Mouse (Mus musculus) lung, postnatal 14 days (tissue): ENCODE data around the gene Tmem164.

ENCODE experiments used
- DNase-seq: peaks from one replicate; pipeline ENCODE4 v3.0.0; 2021

The Tmem164 gene

GRCm38 (mm10) chrX:142760415-142760814, 79.2 kb downstream of the Tmem164 start:
- no peak for DNase-seq

DNA sequence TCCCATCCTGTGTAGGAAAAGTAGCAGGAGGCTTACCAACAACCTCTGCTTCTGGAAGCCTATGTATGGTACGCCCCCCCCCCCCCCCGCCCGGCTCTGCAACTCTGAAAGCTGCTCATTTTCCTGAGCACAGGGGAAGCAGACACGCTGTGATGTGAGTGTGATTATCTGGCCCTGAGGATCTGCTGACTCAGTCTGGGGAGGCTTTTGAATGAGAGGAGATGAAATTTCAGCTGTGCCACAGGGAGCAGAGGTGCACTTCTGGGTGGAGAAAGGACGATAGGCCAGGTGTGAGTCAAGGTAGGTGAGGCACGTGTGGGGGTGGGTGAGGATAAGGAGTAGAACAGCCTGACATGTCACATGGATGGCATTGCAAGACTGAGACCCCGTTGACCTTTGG, 82.1 kb downstream of the Tmem164 start:
- DNase-seq, result no peak

DNA sequence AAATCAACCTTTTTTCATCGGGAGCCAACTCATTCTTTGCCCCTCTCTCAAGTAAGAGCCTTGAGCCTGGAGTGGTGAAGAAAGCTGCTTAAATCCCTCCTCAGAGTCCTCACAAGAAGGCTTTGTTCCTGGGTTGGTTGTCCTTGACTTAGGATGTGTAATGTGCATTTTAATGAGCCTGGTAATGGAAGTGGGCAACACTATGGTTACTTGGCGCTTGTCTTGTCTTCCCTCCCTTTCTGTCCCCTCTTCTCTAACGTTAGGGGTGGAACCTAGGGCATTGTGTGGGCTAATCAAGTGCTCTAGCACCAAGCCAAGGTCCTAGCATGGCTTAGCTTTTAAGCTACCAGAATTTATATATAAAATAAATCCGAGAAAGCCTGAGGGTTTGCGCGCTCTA, 88.5 kb downstream of the Tmem164 start:
- DNase-seq, result no peak

- DNase-seq, result peak; percentile 5
Measured at GRCm38 (mm10) chrX:142773658-142774057, 92.5 kb downstream of the Tmem164 start.

DNA sequence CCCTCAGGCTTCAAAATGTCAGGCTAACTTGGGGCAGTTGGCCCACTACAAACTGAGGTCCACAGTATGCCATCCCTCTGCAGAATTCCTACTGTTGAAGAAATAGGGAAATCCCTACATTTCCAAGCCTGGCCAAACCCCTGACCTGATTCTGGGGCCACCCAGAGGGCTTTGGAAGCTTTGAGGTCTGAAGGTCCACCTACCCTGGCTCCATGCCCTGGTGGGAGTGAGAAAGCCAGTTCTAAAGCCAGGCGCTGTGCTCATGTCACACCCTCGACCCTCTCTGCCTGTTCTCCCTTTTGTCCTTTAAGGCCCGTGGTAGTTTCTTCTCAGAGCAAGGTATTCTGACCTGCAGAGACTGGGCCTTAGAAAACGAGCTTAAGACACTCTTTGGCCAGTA, 94.9 kb downstream of the Tmem164 start:
- no peak for DNase-seq

DNA sequence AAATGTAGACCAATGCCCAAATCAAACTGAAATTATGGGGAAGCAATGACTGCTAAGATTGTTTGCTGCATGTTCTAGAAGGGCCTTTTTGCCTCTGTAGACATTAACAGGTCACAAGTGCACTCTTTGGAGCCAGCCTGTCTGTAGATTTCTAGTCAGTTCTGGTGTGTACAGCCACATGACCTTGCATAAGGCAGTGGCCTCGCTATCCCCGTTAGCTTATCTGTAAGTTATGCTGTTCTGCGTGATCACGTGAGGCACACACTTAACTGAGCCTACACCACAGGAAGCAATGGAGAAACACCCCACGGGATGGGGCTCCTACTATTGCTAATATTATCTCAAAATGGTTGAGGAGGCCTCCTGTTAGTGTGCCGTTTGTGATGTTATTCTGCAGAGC, 97.4 kb downstream of the Tmem164 start:
- DNase-seq, result peak; percentile 12

- no peak for DNase-seq
Measured at GRCm38 (mm10) chrX:142786160-142787052, 105.2 kb downstream of the Tmem164 start.

GRCm38 (mm10) chrX:142792185-142792584, 111.0 kb downstream of the Tmem164 start:
- DNase-seq, result no peak

DNA sequence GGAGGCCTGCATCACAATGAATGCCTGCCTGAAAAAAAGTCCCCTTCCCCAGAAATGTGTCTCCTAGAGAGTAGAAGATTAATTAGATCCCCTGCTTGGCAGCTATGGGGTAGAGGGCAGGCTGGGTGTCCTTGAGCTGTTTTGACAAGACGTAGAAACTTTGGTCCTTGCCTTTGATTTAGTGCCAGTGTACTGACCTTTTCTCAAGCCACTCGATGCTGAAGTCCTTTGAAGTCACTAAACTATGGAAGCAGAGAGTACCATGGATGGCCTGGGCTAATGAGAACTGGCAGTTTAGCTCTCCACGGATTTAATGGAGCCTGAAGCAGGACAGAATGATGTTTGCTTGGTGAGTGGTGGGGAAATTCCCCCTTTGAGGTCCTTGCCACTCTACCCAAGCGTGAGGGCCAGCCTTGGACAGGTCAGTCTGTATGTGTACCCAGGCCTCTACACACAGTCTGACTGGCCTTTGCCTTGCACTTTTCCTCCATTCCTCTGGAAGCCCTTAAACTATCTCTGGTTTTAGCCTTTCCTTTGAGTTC, 112.9 kb downstream of the Tmem164 start:
- no peak for DNase-seq

DNA sequence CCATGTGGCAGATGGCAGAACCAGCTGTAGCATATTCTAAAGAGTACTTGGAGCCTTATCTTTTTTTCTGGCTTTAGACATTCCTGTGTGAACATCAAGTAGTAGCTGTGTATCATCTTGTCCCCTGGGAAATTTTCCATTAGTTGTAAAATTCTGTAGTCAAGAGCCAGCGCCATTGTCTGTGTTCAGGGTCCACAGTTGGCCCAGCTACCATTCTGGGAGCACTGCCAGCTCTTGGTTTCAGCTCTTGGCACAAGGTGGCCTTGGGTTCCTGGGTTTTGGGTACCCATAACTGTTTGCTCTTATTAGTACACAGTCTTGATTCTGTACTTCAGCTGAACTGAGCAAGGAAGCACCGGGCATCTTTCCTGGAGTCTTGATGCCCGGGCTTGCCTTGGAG, 123.4 kb downstream of the Tmem164 start:
- DNase-seq, result no peak

DNA sequence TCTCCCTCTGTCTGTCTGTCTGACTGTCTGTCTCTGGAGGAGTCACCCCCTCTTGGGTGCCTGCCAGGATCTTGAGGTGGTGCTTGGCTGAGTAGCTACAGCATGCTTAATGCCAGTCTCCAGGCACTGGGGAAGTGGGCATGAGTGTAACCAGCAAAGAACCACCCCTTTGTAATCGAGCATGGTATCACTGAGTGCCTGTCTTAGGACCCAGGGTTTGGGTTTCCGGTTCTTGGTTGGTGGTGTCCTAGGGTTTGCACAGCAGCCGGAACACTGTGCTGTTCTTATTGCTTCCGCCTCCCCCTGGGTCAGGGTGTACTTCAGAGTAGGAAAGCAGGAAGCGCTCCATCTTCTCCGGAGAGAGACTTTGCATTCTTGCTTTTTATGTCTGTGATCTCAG, 124.9 kb downstream of the Tmem164 start:
- DNase-seq, result no peak

DNA sequence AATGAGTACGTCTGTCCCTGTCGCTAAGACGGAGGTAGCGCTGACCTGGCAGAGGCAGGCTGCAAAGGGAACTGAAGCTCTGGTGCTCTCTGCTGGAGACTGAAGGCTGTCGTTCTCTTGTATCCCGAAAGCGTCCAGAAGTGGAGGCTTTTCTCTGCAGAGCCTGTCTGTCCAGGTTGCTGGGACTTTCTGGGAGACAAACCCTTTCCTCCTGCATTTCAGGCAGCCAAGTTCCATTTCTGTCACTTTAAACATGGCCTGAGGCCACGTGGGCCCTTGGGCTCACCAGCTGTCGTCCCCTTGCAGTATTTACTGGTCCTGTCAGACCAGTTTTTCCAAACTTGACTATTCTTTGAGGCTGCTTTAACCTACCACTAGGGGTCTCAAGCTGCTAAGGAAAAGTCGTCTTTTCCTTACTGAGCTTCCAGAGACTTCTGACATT, 125.4 kb downstream of the Tmem164 start:
- peak; percentile 25 for DNase-seq

- DNase-seq, result peak; percentile 64
Measured at GRCm38 (mm10) chrX:142808411-142808810, 127.2 kb downstream of the Tmem164 start.

GRCm38 (mm10) chrX:142813146-142813545, 131.9 kb downstream of the Tmem164 start:
- DNase-seq, result peak; percentile 50

GRCm38 (mm10) chrX:142818057-142818682, 137.0 kb downstream of the Tmem164 start:
- peak; percentile 47 for DNase-seq

DNA sequence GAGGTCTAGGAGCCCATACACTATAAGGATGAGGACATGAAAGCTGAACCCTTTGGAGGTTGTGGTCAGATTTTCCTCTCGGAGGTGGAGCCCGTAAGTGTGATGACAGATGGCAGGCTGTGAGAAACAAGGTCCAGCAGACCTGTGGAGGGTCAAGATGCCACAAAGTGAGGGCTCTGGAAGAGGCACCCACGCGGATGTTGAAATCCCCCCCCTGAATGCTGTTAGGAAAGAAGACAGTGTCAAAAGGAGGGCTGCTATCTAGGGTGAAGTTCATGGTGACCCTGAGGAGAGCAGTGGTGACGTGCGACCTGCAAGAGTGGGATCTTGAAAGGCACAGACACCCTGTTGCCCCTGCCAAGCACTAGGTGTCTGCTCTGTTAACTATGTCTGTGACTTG, 140.0 kb downstream of the Tmem164 start:
- no peak for DNase-seq

GRCm38 (mm10) chrX:142821846-142822245, 140.6 kb downstream of the Tmem164 start:
- DNase-seq, result no peak

- DNase-seq, result no peak
Measured at GRCm38 (mm10) chrX:142825309-142825708, 144.1 kb downstream of the Tmem164 start.

GRCm38 (mm10) chrX:142827644-142828043, 146.4 kb downstream of the Tmem164 start:
- no peak for DNase-seq

- DNase-seq, result no peak
Measured at GRCm38 (mm10) chrX:142828184-142828908, 147.1 kb downstream of the Tmem164 start.

- DNase-seq, result no peak
Measured at GRCm38 (mm10) chrX:142829267-142829666, 148.1 kb downstream of the Tmem164 start.

DNA sequence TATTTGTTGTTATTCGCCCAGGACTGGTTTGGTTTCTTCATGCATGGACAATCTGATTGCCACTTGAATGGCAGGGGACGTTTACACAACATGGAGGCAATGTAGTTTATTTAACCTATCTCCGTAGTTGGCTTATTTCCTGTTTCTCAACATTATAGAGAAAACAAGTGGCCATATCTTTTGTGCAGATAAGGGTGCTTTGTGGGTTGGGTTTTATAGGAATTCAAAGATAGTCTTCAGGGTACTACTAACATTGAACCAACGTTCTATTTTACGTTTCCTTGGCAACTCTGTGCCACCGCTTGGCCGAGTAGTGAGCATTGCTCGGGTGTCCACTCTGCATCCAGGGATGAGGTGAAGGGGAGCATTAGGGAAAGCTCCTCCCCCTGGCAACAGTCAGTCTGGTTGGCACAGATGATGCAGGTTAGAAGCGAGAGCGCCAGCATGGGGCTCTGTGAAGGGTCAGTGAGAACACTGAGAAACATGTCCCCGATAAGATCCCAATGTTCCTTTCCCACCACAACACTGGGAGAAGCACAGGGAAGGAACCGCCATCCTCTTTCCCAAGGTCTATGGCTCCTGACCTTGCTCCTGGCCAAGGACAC, 148.8 kb downstream of the Tmem164 start:
- no peak for DNase-seq

DNA sequence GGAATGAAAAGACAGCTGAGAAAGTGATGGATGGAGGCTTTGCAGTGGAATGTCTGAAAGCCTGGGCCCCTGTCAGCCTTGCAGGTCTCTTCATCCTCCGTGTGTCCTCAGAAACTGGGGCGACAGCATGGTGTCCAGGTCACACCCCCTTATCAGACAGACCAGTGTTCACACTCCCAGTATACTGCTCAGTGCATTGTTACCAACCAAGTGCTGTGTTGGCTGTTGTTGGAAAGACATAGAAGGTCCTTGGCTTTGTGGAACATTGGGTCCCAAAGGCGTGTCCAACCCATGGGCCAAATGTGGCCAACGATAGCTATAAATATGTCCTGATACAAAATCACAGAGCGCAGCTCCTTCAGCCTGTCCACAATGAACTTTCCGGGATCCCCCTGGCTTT, 149.4 kb downstream of the Tmem164 start:
- no peak for DNase-seq
